Mouse (Mus musculus) testis, adult 2 months (tissue): ENCODE measurements around the gene Oaz1.

Experiments
- CTCF ChIP-seq: fragments of 200-500 bp; IDR thresholded peaks from 2 replicates; pipeline ENCODE4 v1.5.1; 2012; ENCODE audit warnings: low read depth, mild to moderate bottlenecking, inconsistent platforms, low read length, moderate library complexity; ENCODE audit not compliant: control insufficient read depth, insufficient read depth, insufficient replicate concordance
- POLR2A ChIP-seq: fragments of 200-500 bp; IDR thresholded peaks from 2 replicates; pipeline ENCODE4 v1.6.1; 2012; ENCODE audit warnings: low read depth, mild to moderate bottlenecking, inconsistent platforms, low read length, moderate library complexity; ENCODE audit not compliant: control insufficient read depth

DNA sequence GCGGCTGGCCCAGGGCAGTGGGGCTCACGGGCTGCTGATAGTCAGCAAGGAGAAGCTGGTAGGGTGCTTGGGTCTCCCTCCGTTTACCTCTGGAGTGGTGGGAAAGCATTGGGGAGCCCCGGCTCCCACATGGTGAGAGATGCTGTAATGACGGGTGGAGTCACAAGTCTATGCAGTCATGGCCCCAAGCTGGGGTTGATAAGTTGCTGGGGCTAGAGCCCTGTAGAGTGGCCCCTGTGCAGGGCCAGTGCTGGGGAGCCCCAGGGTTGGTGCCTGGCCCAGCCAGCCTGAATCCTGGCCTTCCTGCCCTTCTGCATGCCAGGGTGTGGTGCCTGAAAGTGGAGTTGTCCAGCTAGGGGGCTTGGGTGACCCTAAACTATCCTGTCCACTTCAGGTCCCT, 35.8 kb downstream of the Oaz1 start:
- no peak for TF ChIP-seq POLR2A
- TF ChIP-seq CTCF, result no peak
